ENCODE assay signal across 16 mouse cellular contexts in genomic region chr15:80438423-80438822, GRCm38 (mm10).
DNase-seq lines count a peak whose midpoint lies in the region; ATAC-seq and TF ChIP-seq lines count a peak whose summit lies in the region.
"Had no signal": no experiment of that assay in that cellular context is flagged by ENCODE, and none has a peak within 500 bp of the region (broad histone marks: within the 10 kb centered on the region; RNA-seq: fewer than 3 reads in every experiment).

No protein-coding gene starts in this region.

- no peak for TF ChIP-seq POLR2A in brain, embryonic 14.5 days (IDR thresholded peaks at IDR 0.05; ENCODE audit: borderline replicate concordance, extremely low read depth, insufficient read depth, insufficient read length, poor library complexity, severe bottlenecking)

- H3K4me3 ChIP-seq in forebrain, embryonic 12.5 days (replicated peaks), result no peak overlapping the region
- H3K4me3 ChIP-seq in kidney, embryonic 14.5 days (ENCODE audit: low read length), result no peak overlapping the region
- H3K4me3 ChIP-seq in limb, embryonic 13.5 days, result no peak overlapping the region
- H3K4me3 ChIP-seq: embryonic facial prominence, embryonic 12.5 days had no signal

- 38% methylated on average over 9 of the region's 9 CpGs for WGBS in forebrain, embryonic 12.5 days
- WGBS in kidney, embryonic 14.5 days, result 51% methylated on average over 9 of the region's 9 CpGs
- WGBS in limb, embryonic 13.5 days, result 41% methylated on average over 9 of the region's 9 CpGs

- DNase-seq in brain, embryonic 14.5 days (ENCODE audit: low read depth), result peak; percentile 80
- DNase-seq in heart, postnatal 4 days, result no peak
- DNase-seq in left cerebral cortex, adult 8-10 months (ENCODE audit: low spot score in 2 of 2), result no peak
- DNase-seq in cerebellum, adult 11-12 months, result no peak
- DNase-seq: adrenal gland, adult 2 months; cerebellum, adult 9-11 months; heart, postnatal 36 days had no signal

- no peak for TF ChIP-seq CTCF in brain, embryonic 14.5 days (IDR thresholded peaks at IDR 0.05; ENCODE audit: borderline replicate concordance, extremely low read depth, insufficient read depth, insufficient read length)

- peaks cover 4% of the 10 kb centered on the region; the same call in 1 of the 2 replicates for H3K27me3 ChIP-seq in forebrain, embryonic 12.5 days
- no peaks in the 10 kb centered on the region for H3K27me3 ChIP-seq in kidney, embryonic 14.5 days (ENCODE audit: control insufficient read depth, insufficient read depth, low read length)
- H3K27me3 ChIP-seq in limb, embryonic 13.5 days, result no peaks in the 10 kb centered on the region
- H3K27me3 ChIP-seq: embryonic facial prominence, embryonic 12.5 days had no signal

- no peak overlapping the region for H3K9ac ChIP-seq in forebrain, embryonic 12.5 days
- no peak overlapping the region for H3K9ac ChIP-seq in kidney, embryonic 14.5 days (ENCODE audit: low read depth, low read length)
- no peak overlapping the region for H3K9ac ChIP-seq in limb, embryonic 13.5 days
- H3K9ac ChIP-seq: embryonic facial prominence, embryonic 12.5 days; liver, embryonic 14.5 days had no signal

- 0 out of 2 replicates have a peak overlapping the region, but pooled peaks have one; percentile 10 for H3K4me2 ChIP-seq in forebrain, embryonic 12.5 days
- no peak overlapping the region for H3K4me2 ChIP-seq in kidney, embryonic 14.5 days (replicated peaks; ENCODE audit: low read depth, low read length)
- no peak overlapping the region for H3K4me2 ChIP-seq in limb, embryonic 13.5 days (replicated peaks)
- H3K4me2 ChIP-seq: embryonic facial prominence, embryonic 12.5 days had no signal

- no peaks in the 10 kb centered on the region for H3K9me3 ChIP-seq in forebrain, embryonic 12.5 days
- no peaks in the 10 kb centered on the region for H3K9me3 ChIP-seq in kidney, embryonic 14.5 days (ENCODE audit: control insufficient read depth, low read length)
- H3K9me3 ChIP-seq in limb, embryonic 13.5 days, result no peaks in the 10 kb centered on the region
- H3K9me3 ChIP-seq: embryonic facial prominence, embryonic 12.5 days had no signal

- peak overlapping the region; percentile 65 for H3K27ac ChIP-seq in forebrain, embryonic 12.5 days
- no peak overlapping the region; the same call in 1 of the 2 replicates for H3K27ac ChIP-seq in kidney, embryonic 14.5 days (ENCODE audit: low read depth, low read length)
- peak overlapping the region; percentile 65; the same call in 1 of the 2 replicates for H3K27ac ChIP-seq in limb, embryonic 13.5 days
- H3K27ac ChIP-seq: embryonic facial prominence, embryonic 12.5 days; liver, embryonic 14.5 days; macrophage had no signal

- ATAC-seq in forebrain, embryonic 12.5 days (ENCODE audit: low FRiP score), result peak; percentile 74; the same call in 1 of the 2 replicates
- peak; percentile 84 for ATAC-seq in kidney, embryonic 14.5 days (ENCODE audit: low FRiP score, low TSS enrichment)
- ATAC-seq in limb, embryonic 13.5 days (ENCODE audit: low FRiP score, low read depth), result no peak
- ATAC-seq in granulocyte monocyte progenitor cell, adult 5-6 weeks (replicated peaks; ENCODE audit: poor library complexity, severe bottlenecking), result no peak
- ATAC-seq: CD4-positive, CD25-positive, alpha-beta regulatory T cell, adult 4 months; intestine, postnatal 0 days had no signal

- peaks cover 18% of the 10 kb centered on the region for H3K4me1 ChIP-seq in forebrain, embryonic 12.5 days
- H3K4me1 ChIP-seq in kidney, embryonic 14.5 days (ENCODE audit: control insufficient read depth, insufficient read depth, low read length), result no peaks in the 10 kb centered on the region; the same call in 1 of the 2 replicates
- H3K4me1 ChIP-seq in limb, embryonic 13.5 days, result peaks cover 13% of the 10 kb centered on the region

- no peaks in the 10 kb centered on the region for H3K36me3 ChIP-seq in forebrain, embryonic 12.5 days (replicated peaks)
- H3K36me3 ChIP-seq in kidney, embryonic 14.5 days (ENCODE audit: control insufficient read depth, insufficient read depth, low read length), result no peaks in the 10 kb centered on the region
- H3K36me3 ChIP-seq in limb, embryonic 13.5 days, result no peaks in the 10 kb centered on the region
- H3K36me3 ChIP-seq: embryonic facial prominence, embryonic 12.5 days had no signal

Comparison
In these comparisons a context has a peak if more than half of its experiments do, and no peak if none do; other contexts are left out.
1. ATAC-seq: peak in forebrain, embryonic 12.5 days (single experiment) and kidney, embryonic 14.5 days (single experiment); none in limb, embryonic 13.5 days (single experiment) and granulocyte monocyte progenitor cell, adult 5-6 weeks (single experiment).